Mouse (Mus musculus) megakaryocyte progenitor cell, adult 5-6 weeks (primary cell): ENCODE measurements at regions not wholly inside any gene's neighbourhood (a gene's known extent, or its start where the extent isn't known, plus 50 kb on each side); places are given as distances from the start of the nearest gene placed in this dataset.

ENCODE experiments used
- ATAC-seq: replicated peaks from 2 replicates; pipeline ENCODE4 v1.8.0; 2016; ENCODE audit warnings: mild to moderate bottlenecking, moderate TSS enrichment, inconsistent platforms; ENCODE audit not compliant: poor library complexity

- no peak for ATAC-seq
Measured at GRCm38 (mm10) chr5:53329591-53329990, 62.7 kb downstream of the Smim20 start.

- ATAC-seq: peak; percentile 74
Measured at GRCm38 (mm10) chr5:53336704-53337103, 69.8 kb downstream of the Smim20 start.

DNA sequence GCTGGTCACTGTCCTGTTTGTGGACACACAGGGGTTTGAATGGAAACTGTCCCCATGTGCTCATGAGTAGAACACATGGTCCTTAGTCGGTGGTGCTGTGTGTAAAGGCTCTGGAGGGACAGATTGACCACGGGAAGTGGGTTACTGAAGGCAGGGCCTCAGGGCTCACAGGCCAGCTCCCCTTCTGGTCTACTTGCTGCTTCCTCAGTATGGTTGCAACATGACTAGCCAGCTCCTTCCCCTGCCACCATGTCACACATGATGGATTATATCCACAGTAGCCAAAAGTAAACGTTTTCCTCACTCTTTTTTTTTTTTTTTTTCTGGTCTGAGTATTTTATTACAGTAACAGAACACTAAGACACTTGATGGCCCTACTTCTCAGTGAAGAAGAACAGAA, 70.9 kb downstream of the Smim20 start:
- ATAC-seq: peak; percentile 90

DNA sequence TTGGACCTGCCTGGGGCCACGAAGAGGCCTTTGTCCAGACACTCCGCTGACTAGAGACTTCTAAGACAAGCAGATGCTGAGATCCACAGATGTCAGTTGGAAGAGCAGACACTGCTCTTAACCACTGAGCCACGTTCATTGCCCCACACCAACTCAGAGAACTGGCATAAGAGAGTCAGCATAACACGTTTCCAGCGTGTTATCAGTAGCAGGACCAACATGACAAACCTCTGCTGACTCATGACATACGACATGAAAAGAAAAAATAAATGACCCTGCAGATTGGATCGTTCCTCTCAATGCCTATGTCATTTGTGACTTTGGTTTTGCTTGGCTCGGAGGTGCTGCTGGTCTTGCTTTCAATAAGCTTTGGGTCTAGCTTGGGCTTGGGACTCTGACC, 78.3 kb downstream of the Smim20 start:
- peak; percentile 63 for ATAC-seq

DNA sequence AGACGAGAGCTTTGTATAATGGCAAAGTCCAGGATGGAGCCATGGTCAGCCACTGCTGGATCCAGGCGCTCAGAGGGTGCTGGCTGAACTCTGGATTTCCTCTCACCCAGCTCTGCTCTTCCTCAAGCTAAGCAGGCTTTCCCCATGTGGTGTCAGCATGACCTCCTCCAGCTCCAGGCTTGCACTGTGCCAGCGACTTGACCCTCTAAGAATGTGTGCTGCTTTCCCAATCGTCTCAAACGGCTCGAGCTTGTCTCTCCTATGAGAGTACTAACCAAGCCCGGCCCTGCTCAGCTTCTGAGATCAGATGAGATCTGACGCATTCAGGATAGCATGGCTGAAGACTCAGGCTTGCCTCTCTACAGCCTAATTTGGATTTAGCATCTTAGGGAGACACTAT, 79.1 kb downstream of the Smim20 start:
- ATAC-seq: no peak

DNA sequence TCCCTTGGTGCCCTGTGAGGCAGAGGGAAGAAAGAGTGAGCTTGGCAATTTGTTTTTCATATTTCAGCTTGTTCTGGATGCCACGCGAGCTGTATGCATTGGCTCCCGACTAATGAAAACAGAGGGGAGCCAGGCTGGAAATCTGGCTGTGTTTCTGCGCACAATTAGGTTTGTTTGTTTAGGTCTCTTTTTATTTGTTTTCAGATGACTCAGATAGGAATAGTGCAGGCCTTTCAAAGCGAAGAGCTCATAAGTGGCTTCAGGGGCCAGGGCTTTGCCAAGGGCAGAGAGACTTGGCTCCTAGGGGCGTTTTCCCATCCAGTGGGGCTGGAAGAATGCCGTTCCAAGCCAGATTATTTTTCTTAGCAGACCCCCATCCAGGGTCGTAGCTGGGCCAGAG, 79.9 kb downstream of the Smim20 start:
- no peak for ATAC-seq

- ATAC-seq: no peak
Measured at GRCm38 (mm10) chr5:53352852-53353251, 86.0 kb downstream of the Smim20 start.

GRCm38 (mm10) chr5:53354296-53354695, 87.4 kb downstream of the Smim20 start:
- no peak for ATAC-seq

DNA sequence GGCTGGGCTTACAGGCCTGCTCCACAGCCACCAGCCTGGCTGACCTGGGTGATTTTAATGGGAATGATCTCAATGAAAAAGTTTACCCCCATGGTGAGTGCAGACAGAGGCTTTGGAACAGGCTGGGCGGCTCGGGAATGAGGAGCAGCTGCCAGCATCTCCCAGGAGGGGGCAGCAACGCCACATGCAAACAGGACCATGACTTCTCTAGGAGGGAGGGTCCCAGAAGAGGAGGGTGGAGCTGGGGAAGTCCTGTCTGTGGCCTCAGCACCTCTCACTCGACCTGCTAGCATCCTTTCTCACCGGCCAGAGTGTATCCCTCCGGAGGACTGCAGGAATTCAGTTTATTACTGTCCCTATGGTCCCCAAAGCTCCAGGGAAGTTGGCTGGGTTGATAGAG, 88.2 kb downstream of the Smim20 start:
- peak; percentile 99 for ATAC-seq

- no peak for ATAC-seq
Measured at GRCm38 (mm10) chr5:53357086-53357608, 90.3 kb downstream of the Smim20 start.

DNA sequence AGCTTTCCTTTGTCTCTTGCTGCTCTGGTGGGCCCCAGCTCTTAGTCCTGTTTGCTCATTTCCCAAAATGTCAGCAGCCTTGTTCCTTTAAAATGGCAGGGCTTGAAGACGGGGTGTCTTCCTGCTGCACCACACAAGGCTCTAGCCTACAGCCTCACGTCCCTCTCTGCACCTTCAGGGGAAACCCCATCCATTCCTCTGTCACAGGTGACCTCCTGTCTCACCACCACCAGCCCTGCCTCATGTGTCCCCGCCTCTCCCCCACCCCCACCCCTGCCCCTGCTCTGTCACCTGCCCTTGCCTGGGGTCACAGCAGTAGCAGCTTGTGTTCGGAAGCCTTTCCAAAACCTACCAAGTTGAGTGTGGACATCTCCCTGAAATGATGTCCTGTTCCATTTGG, 91.3 kb downstream of the Smim20 start:
- no peak for ATAC-seq

DNA sequence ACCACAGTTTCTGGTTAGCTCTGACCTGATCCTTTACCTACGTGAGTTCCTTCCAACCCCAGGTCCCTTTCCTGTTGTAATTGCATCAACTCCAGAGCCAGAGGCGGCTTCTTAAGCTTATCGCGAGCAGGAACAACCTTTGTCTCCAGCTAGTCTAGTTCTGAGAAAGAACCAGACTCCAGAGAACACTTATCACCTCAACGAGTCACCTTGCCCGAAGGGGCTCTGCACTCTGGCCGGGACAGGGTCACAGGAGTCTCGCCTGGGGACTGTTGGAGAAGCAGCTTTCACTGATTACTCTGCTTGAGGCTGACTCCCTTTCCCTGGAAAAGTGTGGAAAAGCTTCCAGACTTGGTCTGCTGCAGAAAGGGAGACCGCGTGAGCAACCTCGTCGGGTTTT, 93.0 kb downstream of the Smim20 start:
- ATAC-seq: no peak

- peak; percentile 66 for ATAC-seq
Measured at GRCm38 (mm10) chr5:53361295-53361694, 94.4 kb downstream of the Smim20 start.

GRCm38 (mm10) chr5:53363898-53364297, 97.0 kb downstream of the Smim20 start:
- no peak for ATAC-seq

- ATAC-seq: no peak
Measured at GRCm38 (mm10) chr5:53366882-53367561, 98.9 kb upstream of the Rbpj start.

- ATAC-seq: no peak
Measured at GRCm38 (mm10) chr5:53370272-53370671, 95.7 kb upstream of the Rbpj start.

- no peak for ATAC-seq
Measured at GRCm38 (mm10) chr5:53371638-53372037, 94.3 kb upstream of the Rbpj start.

GRCm38 (mm10) chr5:53373315-53373714, 92.6 kb upstream of the Rbpj start:
- peak; percentile 79 for ATAC-seq

DNA sequence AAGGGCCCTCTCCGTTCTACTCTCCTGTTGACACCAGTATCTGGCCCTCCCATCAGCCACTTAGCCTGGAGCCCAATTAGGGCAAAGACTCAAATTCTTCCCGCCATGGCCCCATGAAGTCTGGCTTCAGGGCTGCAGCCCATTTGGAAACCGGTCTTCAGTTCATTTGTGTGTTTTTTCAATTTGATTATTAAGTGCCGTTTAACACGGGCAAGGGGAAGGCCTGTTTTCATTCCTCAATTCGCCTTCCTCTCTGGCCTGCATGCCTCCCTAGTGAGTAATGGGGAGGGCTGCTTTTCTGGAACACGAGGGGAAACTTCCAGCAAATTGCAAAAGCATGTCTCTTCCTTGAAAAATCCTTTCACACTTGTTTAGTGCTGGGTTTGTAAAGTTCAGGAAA, 89.1 kb upstream of the Rbpj start:
- no peak for ATAC-seq

GRCm38 (mm10) chr5:53377698-53378097, 88.3 kb upstream of the Rbpj start:
- ATAC-seq: no peak

GRCm38 (mm10) chr5:53378106-53378505, 87.8 kb upstream of the Rbpj start:
- 0 out of 2 replicates have a peak, but pooled peaks have one; percentile 18 for ATAC-seq

DNA sequence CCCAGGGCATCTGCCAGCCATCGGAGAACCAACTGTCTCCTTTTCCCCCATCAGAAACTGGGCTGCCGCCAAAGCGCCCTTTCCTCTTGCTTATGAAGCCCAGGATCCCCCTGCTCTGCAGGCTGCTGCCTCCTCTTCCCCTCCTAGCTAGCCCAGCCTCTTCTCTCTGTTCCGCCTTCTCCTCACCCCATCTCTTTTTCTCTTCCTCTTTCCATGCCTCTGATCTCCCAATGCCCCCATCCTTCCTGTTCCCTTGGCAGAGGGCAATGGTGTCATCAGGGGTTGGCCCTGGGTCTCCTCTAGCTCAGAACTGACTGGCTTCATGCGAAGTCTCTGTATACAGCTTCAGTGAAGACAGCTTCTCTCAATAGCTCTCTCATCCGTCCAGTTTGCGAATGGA, 87.4 kb upstream of the Rbpj start:
- peak; percentile 98 for ATAC-seq

- no peak for ATAC-seq
Measured at GRCm38 (mm10) chr5:53379612-53380011, 86.3 kb upstream of the Rbpj start.
